Mouse (Mus musculus) liver, postnatal 0 days (tissue): ENCODE results near the gene Pcp4l1.

Experiments
- CTCF ChIP-seq: sonication (generic); IDR thresholded peaks from 2 replicates; pipeline ENCODE4 v1.5.1; 2016; ENCODE audit warnings: antibody characterized with exemption, low read depth
- EP300 ChIP-seq: IDR thresholded peaks from 2 replicates; pipeline ENCODE4 v1.6.1; 2016; ENCODE audit warnings: antibody characterized with exemption, low read depth, mild to moderate bottlenecking

DNA sequence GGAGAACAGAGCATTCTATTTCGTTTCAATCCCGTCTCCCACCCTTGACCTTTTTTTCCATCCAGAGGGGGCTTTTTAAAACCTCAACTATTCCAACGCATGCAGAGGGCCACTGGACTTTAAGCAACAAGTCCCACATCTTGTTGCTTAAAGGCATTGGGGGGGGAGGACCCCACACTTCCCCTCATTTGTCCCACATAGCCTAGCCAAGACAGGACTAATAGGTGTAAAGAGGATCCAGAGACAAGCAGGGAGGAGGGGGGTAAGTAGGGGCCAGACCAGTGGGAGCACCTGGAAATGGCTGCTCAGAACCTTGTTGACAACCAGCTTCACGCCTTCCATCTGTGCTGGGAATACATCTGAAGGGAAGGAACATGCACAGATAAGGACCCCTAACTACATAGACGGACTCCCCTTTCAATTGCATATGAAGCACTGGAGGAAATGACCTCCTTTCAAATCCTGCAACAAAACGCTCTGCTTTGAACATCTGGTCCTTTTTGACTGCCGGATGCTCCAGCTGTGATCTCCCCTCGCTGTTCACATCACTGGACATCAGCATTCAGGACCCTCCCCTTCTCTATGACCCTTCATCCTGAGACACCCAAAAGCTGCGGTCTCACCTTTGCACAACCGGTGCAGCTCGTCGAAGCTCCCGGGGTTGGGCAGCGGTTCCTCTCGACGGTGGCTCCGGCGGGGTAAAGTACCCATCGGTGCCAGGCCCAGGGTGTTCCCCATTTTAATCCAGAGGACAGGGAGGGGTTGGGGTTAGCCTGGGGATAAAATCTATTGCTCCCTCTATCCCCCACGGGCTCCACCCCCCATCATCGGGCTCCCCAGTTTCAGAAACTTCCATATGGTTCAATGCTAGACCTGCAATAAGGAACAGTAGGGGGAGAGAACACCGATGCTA is 25.5 kb upstream of the Pcp4l1 start:
- TF ChIP-seq CTCF = no peak
- TF ChIP-seq EP300 = no peak
